Mouse (Mus musculus) embryonic facial prominence, embryonic 13.5 days (tissue): Measurements from ENCODE around the gene Erp29. TPM values are rescaled to one million over a fixed set of nuclear protein-coding genes. Genes with fewer than 3 reads are reported as not detected.
"Not testable (repeated sequence)": the region's sequence is repeated elsewhere in the genome, so short reads cannot be mapped to it uniquely, and the experiment has no call there.

Experiments used
- ATAC-seq: fragments of 200-750 bp; cut with Nextera tagmentation; 2 replicates; pipeline ENCODE4 v1.8.0; 2017; ENCODE audit warnings: low read depth; ENCODE audit not compliant: insufficient number of reproducible peaks, insufficient read depth, low FRiP score, low TSS enrichment
- H3K27ac ChIP-seq: fragments of 300-500 bp; sonication (generic); 2 replicates; pipeline ENCODE4 v1.5.1; 2015; ENCODE audit warnings: moderate library complexity, mild to moderate bottlenecking, inconsistent platforms
- H3K27me3 ChIP-seq: fragments of 300-500 bp; sonication (generic); 2 replicates; pipeline ENCODE4 v1.6.1; 2015; ENCODE audit warnings: mild to moderate bottlenecking, inconsistent platforms
- H3K36me3 ChIP-seq: fragments of 300-500 bp; sonication (generic); 2 replicates; pipeline ENCODE4 v1.6.1; 2015; ENCODE audit warnings: mild to moderate bottlenecking, inconsistent platforms
- H3K4me1 ChIP-seq: fragments of 300-500 bp; sonication (generic); 2 replicates; pipeline ENCODE4 v1.6.1; 2015; ENCODE audit warnings: inconsistent platforms
- H3K4me2 ChIP-seq: fragments of 300-500 bp; sonication (generic); 2 replicates; pipeline ENCODE4 v1.6.1; 2015; ENCODE audit warnings: moderate library complexity, mild to moderate bottlenecking, inconsistent platforms
- H3K4me3 ChIP-seq: fragments of 300-500 bp; sonication (generic); 2 replicates; pipeline ENCODE4 v1.5.1; 2015; ENCODE audit warnings: mild to moderate bottlenecking, inconsistent platforms
- H3K9ac ChIP-seq: fragments of 300-500 bp; sonication (generic); 2 replicates; pipeline ENCODE4 v1.6.1; 2015; ENCODE audit warnings: mild to moderate bottlenecking, inconsistent platforms
- H3K9me3 ChIP-seq: fragments of 300-500 bp; sonication (generic); 2 replicates; pipeline ENCODE4 v1.6.1; 2016; ENCODE audit warnings: inconsistent platforms
- WGBS: fragments of 180-500 bp; shearing (Covaris S2); methylation state at CpG from one replicate; pipeline ENCODE4 v1.1.7; 2015; ENCODE audit warnings: mixed read lengths; 5-methylcytosine and 5-hydroxymethylcytosine counted together
- polyA plus RNA-seq: library from polyadenylated mRNA; unstranded; fragments of >200 nt; fragmentation: Nextera tagmentation; extraction: Ambion mirVana; gene quantifications from 2 replicates; pipeline ENCODE4 v1.2.1, GENCODE M21; 2015

Erp29 gene
- polyA plus RNA-seq: 160 TPM in 2 replicates

DNA sequence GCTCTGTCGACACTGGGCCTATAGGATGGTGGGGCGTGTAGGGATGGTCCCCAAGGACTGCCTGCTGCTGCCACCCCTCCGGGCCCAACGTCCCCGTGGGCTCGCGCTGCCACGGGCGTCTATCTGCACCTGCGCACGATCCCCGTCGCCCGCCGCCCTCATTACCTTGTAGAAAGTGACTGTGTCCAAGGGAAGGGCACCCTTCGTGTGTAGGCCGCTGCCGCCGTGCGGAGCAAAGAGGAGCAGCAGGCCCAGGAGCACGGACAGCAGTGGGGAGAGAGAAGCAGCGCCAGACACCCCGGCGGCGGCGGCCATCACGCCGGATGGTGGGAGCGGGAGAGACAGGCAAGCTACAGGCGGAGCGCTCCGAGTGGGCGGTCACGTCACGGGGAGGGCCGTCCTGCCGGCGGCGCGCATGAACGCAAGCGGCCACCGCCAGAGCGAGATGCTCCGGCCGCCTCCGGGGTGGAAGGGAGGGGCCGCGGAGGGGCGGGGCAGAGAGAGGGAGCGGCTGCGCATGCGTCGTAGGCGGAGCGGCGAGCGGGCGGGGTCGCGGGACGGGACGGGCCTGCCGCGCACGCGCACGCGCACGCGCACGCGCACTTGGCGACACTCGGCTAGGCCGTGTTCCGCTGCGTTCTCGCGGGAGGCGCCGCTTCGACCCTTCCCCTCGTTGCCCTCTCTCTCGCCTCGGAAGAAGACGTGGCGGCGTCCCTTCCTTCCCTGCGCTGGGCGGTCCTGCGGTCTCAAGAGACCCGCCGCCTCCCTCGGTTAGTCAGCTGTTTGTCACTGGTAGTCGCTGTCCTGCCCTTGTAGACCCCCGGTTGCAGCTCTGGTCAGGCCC lies at the start of gene Erp29:
Gene Erp29 (minus strand): TSS at position 481 of the 844 bp plus-strand sequence.
- Histone ChIP-seq H3K36me3 (peaks cover 27% of the 10 kb centered on the region), H3K4me2 (peak within 1 kb of the TSS; percentile 88), H3K27me3 (no peaks in the 10 kb centered on the region), H3K27ac (peak within 1 kb of the TSS; percentile 93), H3K9ac (peak within 1 kb of the TSS; percentile 95), H3K4me3 (peak within 1 kb of the TSS; percentile 97), H3K4me1 (peaks cover 28% of the 10 kb centered on the region), H3K9me3 (no peaks in the 10 kb centered on the region)
- ATAC-seq: peak; percentile 84
- under 1% methylated on average over 58 of the region's 97 CpGs for WGBS

GRCm38 (mm10) chr5:121501424-121501996 lies 49.2 kb upstream of the Erp29 start:
- not testable (repeated sequence) for H3K4me2 ChIP-seq, H3K9me3 ChIP-seq, H3K27me3 ChIP-seq, ATAC-seq, H3K9ac ChIP-seq, H3K4me3 ChIP-seq, H3K36me3 ChIP-seq, H3K4me1 ChIP-seq, H3K27ac ChIP-seq
- 76% methylated on average over 11 of the region's 17 CpGs for WGBS

DNA sequence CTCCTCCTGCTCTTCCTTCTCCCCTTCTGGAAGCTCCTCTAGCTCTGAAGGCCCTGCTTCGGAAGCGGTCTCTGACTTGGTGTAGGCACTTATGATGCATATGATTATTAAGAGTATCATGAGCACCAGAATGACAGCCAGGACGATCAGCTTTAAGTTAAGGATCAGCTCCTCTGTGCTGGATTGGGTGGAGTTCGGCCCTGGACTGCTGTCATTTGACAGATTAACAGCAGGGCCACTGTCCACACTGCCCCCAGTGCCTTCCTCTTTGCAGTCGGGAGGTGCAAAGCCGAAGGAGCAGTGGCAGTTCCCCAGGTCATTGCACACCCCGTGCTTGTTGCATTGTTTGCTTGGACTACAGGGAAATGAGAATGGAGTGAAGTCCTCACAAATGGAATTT lies 48.4 kb upstream of the Erp29 start:
- no peaks in the 10 kb centered on the region for H3K4me1 ChIP-seq
- no peaks in the 10 kb centered on the region for H3K27me3 ChIP-seq
- 75% methylated on average over 7 of the region's 7 CpGs for WGBS
- ATAC-seq: no peak
- no peak overlapping the region for H3K4me2 ChIP-seq
- H3K4me3 ChIP-seq: no peak overlapping the region
- H3K36me3 ChIP-seq: no peaks in the 10 kb centered on the region
- H3K27ac ChIP-seq: no peak overlapping the region
- no peak overlapping the region for H3K9ac ChIP-seq
- no peaks in the 10 kb centered on the region for H3K9me3 ChIP-seq

DNA sequence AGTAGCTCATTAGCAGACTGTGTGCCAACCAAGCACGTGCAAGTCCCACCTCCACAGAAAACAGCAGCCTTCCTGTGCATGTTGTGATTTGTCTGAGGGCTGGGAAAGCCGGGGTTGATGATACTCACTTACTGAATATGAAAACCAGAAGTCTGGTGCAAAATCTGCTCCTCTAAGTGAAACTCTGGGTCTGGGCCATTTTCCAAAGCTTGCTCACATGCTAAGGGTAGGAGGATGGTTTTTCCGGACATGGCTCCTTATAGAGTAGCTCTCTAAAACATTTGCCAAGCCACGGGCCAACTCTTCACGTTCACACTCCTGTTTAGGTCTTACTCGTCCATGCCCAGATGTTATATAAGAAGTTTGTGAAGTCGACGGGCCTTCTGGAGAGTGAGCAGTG lies 41.0 kb upstream of the Erp29 start:
- H3K4me3 ChIP-seq: no peak overlapping the region
- H3K27ac ChIP-seq: no peak overlapping the region
- H3K4me2 ChIP-seq: no peak overlapping the region
- H3K9me3 ChIP-seq: no peaks in the 10 kb centered on the region
- H3K27me3 ChIP-seq: no peaks in the 10 kb centered on the region
- H3K36me3 ChIP-seq: no peaks in the 10 kb centered on the region
- WGBS: 53% methylated on average over 8 of the region's 8 CpGs
- H3K9ac ChIP-seq: no peak overlapping the region
- ATAC-seq: no peak
- H3K4me1 ChIP-seq: peaks cover 3% of the 10 kb centered on the region; the same call in 1 of the 2 replicates

DNA sequence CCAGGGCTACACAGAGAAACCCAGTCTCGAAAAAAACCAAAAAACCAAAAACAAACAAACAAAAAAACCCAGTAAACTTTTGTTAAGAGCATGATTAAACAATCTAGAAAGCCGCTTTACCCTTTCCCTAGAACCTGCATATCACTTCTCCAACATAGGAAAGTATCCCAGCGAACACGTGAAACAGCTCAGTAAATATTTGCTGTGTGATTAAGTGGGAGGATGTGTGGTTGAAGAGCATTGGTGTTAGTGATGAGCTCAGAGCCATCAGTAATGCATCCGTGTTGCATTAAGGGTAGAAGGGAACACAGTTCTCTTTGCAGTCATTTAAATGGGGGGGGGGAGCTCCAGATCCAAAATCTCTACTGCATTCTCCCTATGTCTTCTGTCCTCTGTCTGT lies 32.5 kb upstream of the Erp29 start:
- 78% methylated on average over 5 of the region's 5 CpGs for WGBS
- Histone ChIP-seq H3K4me3 (no peak overlapping the region), H3K27me3 (no peaks in the 10 kb centered on the region), H3K9ac (no peak overlapping the region), H3K9me3 (no peaks in the 10 kb centered on the region), H3K27ac (no peak overlapping the region), H3K4me1 (no peaks in the 10 kb centered on the region), H3K4me2 (no peak overlapping the region), H3K36me3 (no peaks in the 10 kb centered on the region)
- no peak for ATAC-seq

DNA sequence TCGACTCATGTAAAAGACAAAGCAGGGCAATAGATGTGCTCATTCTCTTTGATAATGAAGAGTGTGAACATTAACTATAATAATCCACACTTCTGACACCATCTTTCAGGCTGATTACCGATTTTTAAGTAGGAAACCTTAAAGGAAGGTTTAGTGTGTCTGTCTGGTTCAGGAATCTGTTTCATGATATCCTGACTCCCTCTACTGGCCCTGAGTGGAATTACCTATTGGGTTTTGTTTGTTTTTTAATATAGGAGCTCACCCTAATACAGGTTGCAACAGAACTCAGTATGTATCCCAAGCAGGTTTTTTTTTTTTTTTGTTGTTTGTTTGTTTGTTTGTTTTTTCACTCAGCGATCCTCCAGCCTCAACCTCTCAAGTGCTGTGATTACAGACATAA lies 25.4 kb upstream of the Erp29 start:
- H3K4me2 ChIP-seq: no peak overlapping the region
- no peak overlapping the region for H3K9ac ChIP-seq
- no peaks in the 10 kb centered on the region for H3K4me1 ChIP-seq
- H3K9me3 ChIP-seq: no peaks in the 10 kb centered on the region
- H3K27ac ChIP-seq: no peak overlapping the region
- WGBS: 33% methylated on average over 3 of the region's 3 CpGs
- ATAC-seq: no peak
- H3K36me3 ChIP-seq: no peaks in the 10 kb centered on the region
- H3K4me3 ChIP-seq: no peak overlapping the region
- no peaks in the 10 kb centered on the region for H3K27me3 ChIP-seq

DNA sequence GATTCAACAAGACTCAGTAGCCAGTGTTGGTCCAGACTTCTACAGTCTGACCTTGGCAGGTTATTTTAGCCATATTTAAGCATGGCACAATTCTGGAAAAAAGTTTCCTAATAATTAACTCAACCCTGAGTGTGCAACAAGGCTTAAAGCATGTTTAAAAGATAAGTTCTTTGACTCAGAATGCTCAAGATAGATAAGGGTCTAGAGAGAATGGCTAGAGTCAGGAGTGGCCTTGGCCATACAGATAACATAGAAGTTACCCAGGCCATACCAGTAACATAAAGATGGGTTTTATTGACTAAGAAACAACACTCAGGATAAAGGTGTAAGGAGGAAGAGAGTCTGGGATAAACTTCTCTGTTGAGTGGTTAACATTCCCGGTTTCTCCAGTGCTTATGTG lies 23.7 kb upstream of the Erp29 start:
- no peaks in the 10 kb centered on the region for H3K4me1 ChIP-seq
- no peak overlapping the region for H3K27ac ChIP-seq
- H3K9ac ChIP-seq: no peak overlapping the region
- no peaks in the 10 kb centered on the region for H3K27me3 ChIP-seq
- H3K4me2 ChIP-seq: no peak overlapping the region
- H3K36me3 ChIP-seq: no peaks in the 10 kb centered on the region
- H3K9me3 ChIP-seq: no peaks in the 10 kb centered on the region
- ATAC-seq: no peak
- 76% methylated on average over 1 of the region's 1 CpGs for WGBS
- no peak overlapping the region for H3K4me3 ChIP-seq

DNA sequence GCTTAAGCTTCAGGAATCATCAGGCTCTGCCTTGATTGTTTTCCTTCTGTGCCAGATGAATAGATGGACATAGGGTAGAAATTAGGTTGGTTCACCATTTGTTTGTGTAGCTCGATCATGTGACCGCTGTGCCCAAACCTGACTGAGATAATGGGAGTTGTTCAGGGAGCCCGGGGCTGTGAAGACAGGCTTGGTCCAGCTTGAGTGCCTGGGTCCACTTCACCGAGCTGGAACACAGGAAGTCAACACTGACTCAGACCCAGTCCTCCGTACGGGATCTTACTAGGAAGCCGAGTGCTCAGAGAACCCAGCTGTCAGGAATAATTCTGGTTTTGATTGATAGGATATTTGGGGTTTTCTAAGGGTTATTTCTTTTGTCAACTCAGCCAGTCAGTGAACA lies 22.3 kb upstream of the Erp29 start:
- no peaks in the 10 kb centered on the region for H3K36me3 ChIP-seq
- WGBS: 70% methylated on average over 7 of the region's 7 CpGs
- H3K9me3 ChIP-seq: no peaks in the 10 kb centered on the region
- H3K27me3 ChIP-seq: no peaks in the 10 kb centered on the region
- H3K4me2 ChIP-seq: no peak overlapping the region
- no peaks in the 10 kb centered on the region for H3K4me1 ChIP-seq
- H3K4me3 ChIP-seq: no peak overlapping the region
- no peak for ATAC-seq
- H3K27ac ChIP-seq: no peak overlapping the region
- H3K9ac ChIP-seq: no peak overlapping the region

DNA sequence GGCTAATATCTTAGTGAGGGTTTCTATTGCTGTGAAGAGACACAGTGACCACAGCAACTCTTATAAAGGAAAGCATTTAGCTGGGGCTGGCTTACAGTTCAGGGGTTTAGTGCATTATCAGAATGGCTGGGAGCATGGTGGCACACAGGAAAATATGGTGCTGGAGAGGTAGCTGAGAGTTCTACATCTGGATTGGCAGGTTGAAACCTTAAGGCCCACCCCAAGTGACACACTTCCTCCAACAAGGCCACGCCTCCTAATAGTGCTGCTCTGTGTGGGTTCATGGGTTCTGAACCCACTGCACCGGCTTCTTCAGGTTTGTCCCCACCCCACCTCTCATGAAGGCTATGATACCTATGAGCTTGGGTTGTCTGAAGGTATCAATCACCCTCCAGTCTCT lies 20.1 kb upstream of the Erp29 start:
- WGBS: 80% methylated on average over 2 of the region's 2 CpGs
- no peak for ATAC-seq

DNA sequence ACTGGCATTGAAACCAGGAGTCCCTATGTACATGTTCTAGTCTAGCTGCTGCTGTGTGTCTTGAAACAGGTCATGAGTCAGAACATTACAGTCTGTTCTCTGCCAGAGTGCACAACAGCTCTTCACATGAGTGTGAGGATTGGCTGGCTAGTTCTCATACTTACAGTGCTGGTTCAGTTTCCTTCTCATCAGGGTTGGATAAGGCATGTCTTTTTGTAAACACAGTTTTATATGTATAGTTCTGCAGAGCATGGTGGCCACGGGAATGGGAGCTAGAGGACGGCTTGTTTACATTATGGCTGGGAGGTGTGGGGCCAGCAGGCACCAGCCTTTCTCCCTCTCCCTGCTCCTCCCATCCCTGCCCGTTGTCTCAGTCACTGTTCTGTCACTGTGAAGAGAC lies 17.3 kb upstream of the Erp29 start:
- Histone ChIP-seq H3K9ac (no peak overlapping the region), H3K4me3 (no peak overlapping the region), H3K4me1 (no peaks in the 10 kb centered on the region), H3K27me3 (no peaks in the 10 kb centered on the region), H3K9me3 (no peaks in the 10 kb centered on the region), H3K4me2 (no peak overlapping the region), H3K27ac (no peak overlapping the region), H3K36me3 (no peaks in the 10 kb centered on the region)
- WGBS: 59% methylated on average over 3 of the region's 3 CpGs
- ATAC-seq: no peak

More for the DNA sequence above, 20.1 kb upstream of the Erp29 start:
- Histone ChIP-seq H3K4me1 (no peaks in the 10 kb centered on the region), H3K9me3 (no peaks in the 10 kb centered on the region), H3K27ac (no peak overlapping the region), H3K27me3 (no peaks in the 10 kb centered on the region), H3K36me3 (no peaks in the 10 kb centered on the region), H3K4me3 (no peak overlapping the region), H3K4me2 (no peak overlapping the region), H3K9ac (no peak overlapping the region)

- no peak for ATAC-seq
Measured at GRCm38 (mm10) chr5:121463601-121464250, 11.4 kb upstream of the Erp29 start.

GRCm38 (mm10) chr5:121462967-121463366 lies 10.7 kb upstream of the Erp29 start:
- no peaks in the 10 kb centered on the region for H3K36me3 ChIP-seq
- H3K27me3 ChIP-seq: no peaks in the 10 kb centered on the region
- no peak overlapping the region for H3K4me3 ChIP-seq
- ATAC-seq: no peak
- H3K4me1 ChIP-seq: no peaks in the 10 kb centered on the region
- WGBS: 42% methylated on average over 5 of the region's 5 CpGs
- H3K4me2 ChIP-seq: no peak overlapping the region
- 0 out of 2 replicates have a peak, but pooled peaks cover 2% of the 10 kb centered on the region for H3K9me3 ChIP-seq
- H3K27ac ChIP-seq: no peak overlapping the region
- no peak overlapping the region for H3K9ac ChIP-seq

More at GRCm38 (mm10) chr5:121463601-121464250, 11.4 kb upstream of the Erp29 start:
- H3K4me2 ChIP-seq: no peak overlapping the region
- H3K9ac ChIP-seq: no peak overlapping the region; the same call in 1 of the 2 replicates
- no peaks in the 10 kb centered on the region for H3K36me3 ChIP-seq
- 60% methylated on average over 5 of the region's 5 CpGs for WGBS
- H3K27me3 ChIP-seq: no peaks in the 10 kb centered on the region
- H3K4me3 ChIP-seq: no peak overlapping the region
- H3K9me3 ChIP-seq: 0 out of 2 replicates have a peak, but pooled peaks cover 2% of the 10 kb centered on the region
- H3K27ac ChIP-seq: no peak overlapping the region
- no peaks in the 10 kb centered on the region for H3K4me1 ChIP-seq
